Mouse (Mus musculus) hindbrain, embryonic 14.5 days (tissue): ENCODE measurements around the gene Cux2. TPM values are rescaled to one million over a fixed set of nuclear protein-coding genes. Genes with fewer than 3 reads are reported as not detected.

Source experiments
- ATAC-seq: fragments of 200-750 bp; cut with Nextera tagmentation; 2 replicates; pipeline ENCODE4 v1.8.0; 2017; ENCODE audit warnings: moderate number of reproducible peaks, mild to moderate bottlenecking, moderate TSS enrichment, moderate library complexity; ENCODE audit not compliant: low FRiP score
- DNase-seq: peaks from one replicate; pipeline ENCODE4 v3.0.0-alpha.2; 2015; ENCODE audit warnings: low spot score
- H3K27ac ChIP-seq: fragments of 300-500 bp; sonication (generic); 2 replicates; pipeline ENCODE4 v1.5.1; 2014; ENCODE audit warnings: mild to moderate bottlenecking, moderate library complexity
- H3K27me3 ChIP-seq: fragments of 300-500 bp; sonication (generic); 2 replicates; pipeline ENCODE4 v1.6.1; 2014; ENCODE audit warnings: mild to moderate bottlenecking, low read length, mixed read lengths; ENCODE audit not compliant: control insufficient read depth, insufficient read depth
- H3K36me3 ChIP-seq: fragments of 300-500 bp; sonication (generic); replicated peaks from 2 replicates; pipeline ENCODE4 v1.6.1; 2014; ENCODE audit not compliant: control insufficient read depth, insufficient read depth
- H3K4me1 ChIP-seq: fragments of 300-500 bp; sonication (generic); replicated peaks from 2 replicates; pipeline ENCODE4 v1.6.1; 2014; ENCODE audit warnings: antibody characterized with exemption, low read length, mixed read lengths; ENCODE audit not compliant: control insufficient read depth, insufficient read depth
- H3K4me2 ChIP-seq: fragments of 300-500 bp; sonication (generic); replicated peaks from 2 replicates; pipeline ENCODE4 v1.6.1; 2014; ENCODE audit warnings: mild to moderate bottlenecking, moderate library complexity
- H3K4me3 ChIP-seq: fragments of 300-500 bp; sonication (generic); replicated peaks from 2 replicates; pipeline ENCODE4 v1.5.1; 2014; ENCODE audit warnings: mild to moderate bottlenecking, low read length
- H3K9ac ChIP-seq: fragments of 300-500 bp; sonication (generic); 2 replicates; pipeline ENCODE4 v1.6.1; 2014
- H3K9me3 ChIP-seq: fragments of 300-500 bp; sonication (generic); 2 replicates; pipeline ENCODE4 v1.6.1; 2016; ENCODE audit warnings: low read length; ENCODE audit not compliant: control insufficient read depth
- WGBS: fragments of 180-500 bp; shearing (Covaris S2); extraction: QIAGEN DNeasy Blood & Tissue Kit; methylation state at CpG from one replicate; pipeline ENCODE4 v1.1.7; 2014; 5-methylcytosine and 5-hydroxymethylcytosine counted together
- polyA plus RNA-seq: library from polyadenylated mRNA; unstranded; fragments of >200 nt; fragmentation: Nextera tagmentation; extraction: Ambion mirVana; gene quantifications from 2 replicates; pipeline ENCODE4 v1.2.1, GENCODE M21; 2014

The Cux2 gene
- polyA plus RNA-seq, 1 experiment from 2014 or later = 28.1 TPM

DNA sequence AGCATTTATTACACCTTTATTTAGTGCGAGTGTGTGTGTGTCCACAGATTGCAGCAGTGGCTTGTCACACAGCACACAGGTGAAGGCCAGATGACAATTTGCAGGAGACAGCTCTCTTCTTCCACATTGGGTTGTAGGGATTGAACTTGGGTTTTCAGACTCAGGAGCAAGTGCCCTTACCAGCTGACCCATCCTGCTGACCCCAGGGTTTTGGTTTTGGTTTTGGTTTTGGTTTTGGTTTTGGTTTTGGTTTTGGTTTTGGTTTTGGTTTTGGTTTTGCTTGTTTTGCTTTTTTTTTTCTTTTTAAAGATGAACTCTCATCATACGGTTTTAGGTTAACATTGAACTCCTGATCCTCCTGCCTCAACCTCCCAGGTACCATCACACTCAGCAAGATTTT lies 33.4 kb upstream of the Cux2 start:
- no peak for ATAC-seq
- H3K9me3 ChIP-seq = no peaks in the 10 kb centered on the region
- 95% methylated on average over 2 of the region's 2 CpGs for WGBS

DNA sequence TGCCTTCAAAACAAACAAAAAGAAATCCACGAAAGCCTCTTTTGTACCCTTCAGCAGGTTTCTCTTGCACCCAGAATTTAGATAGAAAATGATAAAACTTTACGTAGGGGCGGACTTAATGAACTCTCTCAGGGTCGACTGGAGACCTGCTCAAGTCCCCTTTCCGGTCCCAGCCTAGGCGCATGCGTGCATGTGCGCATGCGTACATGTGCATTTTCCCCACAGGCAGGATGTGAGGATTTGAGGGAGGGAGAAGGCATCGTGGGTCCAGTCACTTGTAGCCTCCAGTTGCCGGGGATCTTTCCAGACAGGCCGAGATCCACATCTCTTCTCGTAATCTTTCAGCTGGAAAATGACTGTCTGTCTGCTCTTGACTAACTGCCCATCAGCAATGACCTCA lies 31.6 kb upstream of the Cux2 start:
- Histone ChIP-seq H3K27ac (no peak overlapping the region), H3K27me3 (no peaks in the 10 kb centered on the region), H3K4me1 (no peaks in the 10 kb centered on the region), H3K4me3 (no peak overlapping the region), H3K9ac (no peak overlapping the region), H3K9me3 (no peaks in the 10 kb centered on the region), H3K36me3 (no peaks in the 10 kb centered on the region), H3K4me2 (no peak overlapping the region)
- ATAC-seq = no peak
- no peak for DNase-seq
- WGBS = 88% methylated on average over 13 of the region's 13 CpGs

More for the DNA sequence above, 33.4 kb upstream of the Cux2 start:
- Histone ChIP-seq H3K36me3 (no peaks in the 10 kb centered on the region), H3K4me3 (no peak overlapping the region), H3K27ac (no peak overlapping the region), H3K27me3 (no peaks in the 10 kb centered on the region), H3K4me1 (no peaks in the 10 kb centered on the region), H3K9ac (no peak overlapping the region), H3K4me2 (no peak overlapping the region)
- no peak for DNase-seq

DNA sequence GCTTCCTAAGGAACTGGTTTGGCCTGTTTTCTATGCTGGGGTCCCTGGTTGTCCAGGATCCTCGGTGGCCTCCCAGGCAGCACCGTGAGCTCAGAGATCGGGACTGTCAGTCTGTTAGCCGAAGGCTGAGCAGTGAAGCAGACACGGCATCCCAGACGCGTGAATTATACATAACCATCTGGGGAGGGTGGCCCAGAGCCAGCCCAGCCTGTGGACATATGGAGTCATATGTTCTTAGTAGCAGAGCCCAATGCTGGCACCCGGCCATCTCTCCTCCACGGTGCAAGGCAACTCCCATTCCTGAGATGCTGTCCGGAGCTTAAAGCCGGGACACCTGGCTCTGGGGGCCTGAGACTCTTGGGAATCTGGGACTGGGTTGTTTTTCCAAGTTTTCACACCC lies 31.0 kb upstream of the Cux2 start:
- Histone ChIP-seq H3K36me3 (no peaks in the 10 kb centered on the region), H3K9ac (no peak overlapping the region), H3K27ac (peak overlapping the region; percentile 6), H3K9me3 (no peaks in the 10 kb centered on the region), H3K4me3 (no peak overlapping the region), H3K4me2 (no peak overlapping the region), H3K4me1 (no peaks in the 10 kb centered on the region), H3K27me3 (no peaks in the 10 kb centered on the region)
- peak; percentile 74 for DNase-seq
- peak; percentile 68; the same call in 1 of the 2 replicates for ATAC-seq
- WGBS = 42% methylated on average over 11 of the region's 11 CpGs

DNA sequence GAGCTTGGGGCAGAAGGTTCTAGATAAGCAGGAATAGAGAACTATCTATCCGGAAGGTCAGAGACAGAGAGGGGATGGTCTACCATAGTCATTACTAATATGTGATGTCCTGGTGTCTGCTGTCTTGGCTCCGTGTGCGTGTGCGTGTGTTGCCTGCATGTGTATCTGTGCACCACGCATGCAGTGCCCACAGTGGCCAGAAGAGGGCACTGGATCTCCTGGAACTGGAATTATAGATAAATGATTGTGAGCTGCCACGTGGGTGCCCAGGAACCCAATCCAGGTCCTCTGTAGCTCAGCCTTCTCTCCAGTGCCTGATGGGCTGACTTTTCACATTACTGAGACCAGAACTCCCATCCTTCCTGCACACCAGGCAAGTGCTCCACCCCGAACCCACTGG lies 29.9 kb upstream of the Cux2 start:
- H3K4me3 ChIP-seq = no peak overlapping the region
- H3K4me1 ChIP-seq = no peaks in the 10 kb centered on the region
- WGBS = 81% methylated on average over 7 of the region's 7 CpGs
- H3K4me2 ChIP-seq = no peak overlapping the region
- no peaks in the 10 kb centered on the region for H3K9me3 ChIP-seq
- no peak overlapping the region for H3K9ac ChIP-seq
- no peaks in the 10 kb centered on the region for H3K36me3 ChIP-seq
- DNase-seq (no peak), ATAC-seq (no peak)
- no peaks in the 10 kb centered on the region for H3K27me3 ChIP-seq
- no peak overlapping the region for H3K27ac ChIP-seq

GRCm38 (mm10) chr5:122077244-122077643 lies 27.3 kb upstream of the Cux2 start:
- Histone ChIP-seq H3K4me1 (no peaks in the 10 kb centered on the region), H3K4me3 (no peak overlapping the region), H3K27me3 (no peaks in the 10 kb centered on the region), H3K36me3 (no peaks in the 10 kb centered on the region), H3K4me2 (no peak overlapping the region), H3K27ac (no peak overlapping the region), H3K9ac (no peak overlapping the region), H3K9me3 (no peaks in the 10 kb centered on the region)
- WGBS = 66% methylated on average over 4 of the region's 4 CpGs
- no peak for ATAC-seq
- no peak for DNase-seq

GRCm38 (mm10) chr5:122075736-122076135 lies 25.8 kb upstream of the Cux2 start:
- ATAC-seq (no peak), DNase-seq (no peak)
- Histone ChIP-seq H3K36me3 (no peaks in the 10 kb centered on the region), H3K9ac (no peak overlapping the region), H3K4me1 (no peaks in the 10 kb centered on the region), H3K4me2 (no peak overlapping the region), H3K9me3 (no peaks in the 10 kb centered on the region), H3K27ac (no peak overlapping the region), H3K4me3 (no peak overlapping the region), H3K27me3 (no peaks in the 10 kb centered on the region)
- WGBS = 53% methylated on average over 3 of the region's 3 CpGs

DNA sequence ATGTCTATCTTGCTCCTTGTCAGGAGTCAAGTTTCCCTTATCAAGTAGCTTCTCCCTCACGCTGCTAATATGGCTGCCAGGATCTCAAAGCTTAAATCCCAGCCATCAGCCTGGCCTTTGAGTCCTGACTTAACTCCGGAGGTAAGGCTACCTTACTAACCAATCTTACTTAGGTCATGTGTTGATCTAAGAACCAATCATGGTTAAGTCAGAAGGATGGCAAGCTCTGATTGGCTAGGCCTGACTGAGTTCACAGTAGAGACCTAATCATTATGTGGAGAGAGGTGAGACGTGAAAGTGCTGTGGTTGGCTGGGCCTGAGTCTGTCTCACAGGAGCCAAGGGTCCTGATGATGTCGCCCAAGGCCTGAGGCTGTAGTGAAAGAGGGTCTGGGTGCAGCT lies 22.1 kb upstream of the Cux2 start:
- no peak for ATAC-seq
- H3K27me3 ChIP-seq = no peaks in the 10 kb centered on the region
- no peaks in the 10 kb centered on the region for H3K4me1 ChIP-seq
- H3K27ac ChIP-seq = no peak overlapping the region
- no peaks in the 10 kb centered on the region for H3K9me3 ChIP-seq
- no peak for DNase-seq
- no peak overlapping the region for H3K4me3 ChIP-seq
- H3K9ac ChIP-seq = no peak overlapping the region
- no peaks in the 10 kb centered on the region for H3K36me3 ChIP-seq
- H3K4me2 ChIP-seq = no peak overlapping the region
- WGBS = 72% methylated on average over 4 of the region's 4 CpGs

GRCm38 (mm10) chr5:122070963-122071800 lies 21.3 kb upstream of the Cux2 start:
- WGBS = 86% methylated on average over 16 of the region's 16 CpGs

GRCm38 (mm10) chr5:122068563-122068962 lies 18.7 kb upstream of the Cux2 start:
- H3K4me3 ChIP-seq = no peak overlapping the region
- H3K27me3 ChIP-seq = no peaks in the 10 kb centered on the region
- no peak overlapping the region for H3K9ac ChIP-seq
- H3K36me3 ChIP-seq = no peaks in the 10 kb centered on the region
- no peak for DNase-seq
- H3K27ac ChIP-seq = no peak overlapping the region
- no peak for ATAC-seq
- H3K9me3 ChIP-seq = no peaks in the 10 kb centered on the region
- WGBS = 65% methylated on average over 13 of the region's 13 CpGs
- no peaks in the 10 kb centered on the region for H3K4me1 ChIP-seq
- H3K4me2 ChIP-seq = no peak overlapping the region

More at GRCm38 (mm10) chr5:122070963-122071800, 21.3 kb upstream of the Cux2 start:
- Histone ChIP-seq H3K27ac (no peak overlapping the region), H3K36me3 (no peaks in the 10 kb centered on the region), H3K4me3 (no peak overlapping the region), H3K9ac (no peak overlapping the region), H3K4me2 (no peak overlapping the region), H3K9me3 (no peaks in the 10 kb centered on the region), H3K4me1 (no peaks in the 10 kb centered on the region), H3K27me3 (no peaks in the 10 kb centered on the region)
- no peak for DNase-seq
- no peak for ATAC-seq
